Mouse (Mus musculus) liver, postnatal 0 days (tissue): ENCODE data around the gene Thrap3. TPM values are rescaled to one million over a fixed set of nuclear protein-coding genes. Genes with fewer than 3 reads are reported as not detected.

Source experiments
- ATAC-seq: fragments of 200-750 bp; cut with Nextera tagmentation; 2 replicates; pipeline ENCODE4 v1.8.0; 2017; ENCODE audit warnings: mild to moderate bottlenecking, moderate library complexity
- DNase-seq: peaks from one replicate; pipeline ENCODE4 v3.0.0-alpha.2; 2016
- H3K27ac ChIP-seq: fragments of 300-500 bp; sonication (generic); 2 replicates; pipeline ENCODE4 v1.5.1; 2014; ENCODE audit warnings: antibody characterized with exemption, moderate library complexity, mild to moderate bottlenecking, low read depth
- H3K27me3 ChIP-seq: fragments of 300-500 bp; sonication (generic); 2 replicates; pipeline ENCODE4 v1.6.1; 2014; ENCODE audit warnings: low read length, control low read depth, mixed read lengths; ENCODE audit not compliant: insufficient read depth
- H3K36me3 ChIP-seq: fragments of 300-500 bp; sonication (generic); replicated peaks from 2 replicates; pipeline ENCODE4 v1.6.1; 2014; ENCODE audit warnings: mild to moderate bottlenecking, control low read depth, low read length, moderate library complexity, mixed read lengths; ENCODE audit not compliant: insufficient read depth
- H3K4me1 ChIP-seq: fragments of 300-500 bp; sonication (generic); 2 replicates; pipeline ENCODE4 v1.6.1; 2014; ENCODE audit warnings: antibody characterized with exemption, mild to moderate bottlenecking, control low read depth; ENCODE audit not compliant: insufficient read depth
- H3K4me2 ChIP-seq: fragments of 300-500 bp; sonication (generic); 2 replicates; pipeline ENCODE4 v1.6.1; 2014; ENCODE audit warnings: low read depth, mild to moderate bottlenecking, low read length, moderate library complexity, mixed read lengths
- H3K4me3 ChIP-seq: fragments of 300-500 bp; sonication (generic); 2 replicates; pipeline ENCODE4 v1.5.1; 2014; ENCODE audit warnings: low read depth, low read length
- H3K9ac ChIP-seq: fragments of 300-500 bp; sonication (generic); replicated peaks from 2 replicates; pipeline ENCODE4 v1.6.1; 2014; ENCODE audit warnings: mild to moderate bottlenecking, moderate library complexity
- H3K9me3 ChIP-seq: fragments of 300-500 bp; sonication (generic); 2 replicates; pipeline ENCODE4 v1.6.1; 2016; ENCODE audit warnings: mild to moderate bottlenecking, control low read depth, low read length, mixed read lengths
- CTCF ChIP-seq: sonication (generic); IDR thresholded peaks from 2 replicates; pipeline ENCODE4 v1.5.1; 2016; ENCODE audit warnings: antibody characterized with exemption, low read depth
- EP300 ChIP-seq: IDR thresholded peaks from 2 replicates; pipeline ENCODE4 v1.6.1; 2016; ENCODE audit warnings: antibody characterized with exemption, low read depth, mild to moderate bottlenecking
- WGBS: fragments of 180-500 bp; shearing (Covaris S2); extraction: QIAGEN DNeasy Blood & Tissue Kit; methylation state at CpG from one replicate; pipeline ENCODE4 v1.1.7; 2014; ENCODE audit not compliant: insufficient replicate concordance; 5-methylcytosine and 5-hydroxymethylcytosine counted together
- polyA plus RNA-seq: library from polyadenylated mRNA; unstranded; fragments of >200 nt; fragmentation: Nextera tagmentation; extraction: Ambion mirVana; gene quantifications from 2 replicates; pipeline ENCODE4 v1.2.1, GENCODE M21; 2015

The Thrap3 gene
- polyA plus RNA-seq, 1 experiment from 2014 or later = 62.4 TPM

GRCm38 (mm10) chr4:126159455-126159854 is 43.1 kb downstream of the Thrap3 start:
- Histone ChIP-seq H3K9me3 (no peaks in the 10 kb centered on the region), H3K36me3 (no peaks in the 10 kb centered on the region), H3K4me2 (no peak overlapping the region), H3K4me1 (peaks cover 36% of the 10 kb centered on the region), H3K27ac (no peak overlapping the region), H3K4me3 (no peak overlapping the region), H3K27me3 (no peaks in the 10 kb centered on the region), H3K9ac (no peak overlapping the region)
- WGBS = 70% methylated on average over 6 of the region's 8 CpGs
- ATAC-seq (no peak), DNase-seq (no peak)
- TF ChIP-seq EP300 = no peak
- no peak for TF ChIP-seq CTCF

GRCm38 (mm10) chr4:126157562-126157961 is 45.0 kb downstream of the Thrap3 start:
- Histone ChIP-seq H3K4me1 (peaks cover 24% of the 10 kb centered on the region), H3K9me3 (no peaks in the 10 kb centered on the region), H3K9ac (no peak overlapping the region), H3K27ac (no peak overlapping the region), H3K27me3 (no peaks in the 10 kb centered on the region), H3K36me3 (no peaks in the 10 kb centered on the region), H3K4me2 (no peak overlapping the region), H3K4me3 (no peak overlapping the region)
- TF ChIP-seq CTCF (peak; percentile 56), EP300 (no peak)
- DNase-seq (no peak), ATAC-seq (no peak)
- WGBS = 77% methylated on average over 6 of the region's 6 CpGs

GRCm38 (mm10) chr4:126156617-126157016 is 45.9 kb downstream of the Thrap3 start:
- TF ChIP-seq EP300 (no peak), CTCF (peak; percentile 94)

GRCm38 (mm10) chr4:126155869-126156268 is 46.7 kb downstream of the Thrap3 start:
- WGBS = 39% methylated on average over 2 of the region's 2 CpGs
- ATAC-seq = peak; percentile 75

More at GRCm38 (mm10) chr4:126156617-126157016, 45.9 kb downstream of the Thrap3 start:
- Histone ChIP-seq H3K27me3 (no peaks in the 10 kb centered on the region), H3K9ac (no peak overlapping the region), H3K36me3 (0 out of 2 replicates have a peak, but pooled peaks cover 3% of the 10 kb centered on the region), H3K4me3 (no peak overlapping the region), H3K9me3 (no peaks in the 10 kb centered on the region), H3K27ac (0 out of 2 replicates have a peak overlapping the region, but pooled peaks have one; percentile 22), H3K4me2 (no peak overlapping the region), H3K4me1 (peaks cover 18% of the 10 kb centered on the region)
- DNase-seq = peak; percentile 57
- 66% methylated on average over 5 of the region's 5 CpGs for WGBS
- ATAC-seq = no peak

GRCm38 (mm10) chr4:126155183-126155582 is 47.4 kb downstream of the Thrap3 start:
- peaks cover 21% of the 10 kb centered on the region for H3K4me1 ChIP-seq
- no peaks in the 10 kb centered on the region for H3K27me3 ChIP-seq
- DNase-seq = no peak
- H3K27ac ChIP-seq = peak overlapping the region; percentile 76
- no peak for ATAC-seq
- WGBS = 18% methylated on average over 4 of the region's 4 CpGs
- H3K36me3 ChIP-seq = 0 out of 2 replicates have a peak, but pooled peaks cover 3% of the 10 kb centered on the region
- H3K4me3 ChIP-seq = no peak overlapping the region
- H3K4me2 ChIP-seq = no peak overlapping the region
- no peak overlapping the region for H3K9ac ChIP-seq
- TF ChIP-seq EP300 (no peak), CTCF (no peak)
- H3K9me3 ChIP-seq = no peaks in the 10 kb centered on the region

More at GRCm38 (mm10) chr4:126155869-126156268, 46.7 kb downstream of the Thrap3 start:
- no peak for TF ChIP-seq EP300
- no peak for TF ChIP-seq CTCF
- H3K4me1 ChIP-seq = peaks cover 18% of the 10 kb centered on the region
- peak overlapping the region; percentile 76 for H3K27ac ChIP-seq
- no peaks in the 10 kb centered on the region for H3K27me3 ChIP-seq
- no peak overlapping the region for H3K4me3 ChIP-seq
- H3K9ac ChIP-seq = no peak overlapping the region
- H3K9me3 ChIP-seq = no peaks in the 10 kb centered on the region
- no peak overlapping the region for H3K4me2 ChIP-seq
- no peak for DNase-seq
- H3K36me3 ChIP-seq = 0 out of 2 replicates have a peak, but pooled peaks cover 3% of the 10 kb centered on the region

- no peak overlapping the region for H3K4me2 ChIP-seq
- H3K4me3 ChIP-seq = no peak overlapping the region
- TF ChIP-seq EP300 (no peak), CTCF (no peak)
- DNase-seq (no peak), ATAC-seq (no peak)
- H3K4me1 ChIP-seq = peaks cover 26% of the 10 kb centered on the region
- H3K9ac ChIP-seq = no peak overlapping the region
- H3K27ac ChIP-seq = no peak overlapping the region
- H3K9me3 ChIP-seq = no peaks in the 10 kb centered on the region
- peaks cover 12% of the 10 kb centered on the region for H3K27me3 ChIP-seq
- 49% methylated on average over 14 of the region's 14 CpGs for WGBS
- 0 out of 2 replicates have a peak, but pooled peaks cover 3% of the 10 kb centered on the region for H3K36me3 ChIP-seq
Observed at GRCm38 (mm10) chr4:126152864-126153263, 49.7 kb downstream of the Thrap3 start.
